Mouse (Mus musculus) cerebral cortex, adult 2 months (tissue): ENCODE data around the gene Ptbp3.

Experiments used
- WGBS: fragments of 180-500 bp; shearing (Covaris S2); methylation state at CpG from one replicate; pipeline ENCODE4 v1.1.7; 2018; 5-methylcytosine and 5-hydroxymethylcytosine counted together

The Ptbp3 gene

DNA sequence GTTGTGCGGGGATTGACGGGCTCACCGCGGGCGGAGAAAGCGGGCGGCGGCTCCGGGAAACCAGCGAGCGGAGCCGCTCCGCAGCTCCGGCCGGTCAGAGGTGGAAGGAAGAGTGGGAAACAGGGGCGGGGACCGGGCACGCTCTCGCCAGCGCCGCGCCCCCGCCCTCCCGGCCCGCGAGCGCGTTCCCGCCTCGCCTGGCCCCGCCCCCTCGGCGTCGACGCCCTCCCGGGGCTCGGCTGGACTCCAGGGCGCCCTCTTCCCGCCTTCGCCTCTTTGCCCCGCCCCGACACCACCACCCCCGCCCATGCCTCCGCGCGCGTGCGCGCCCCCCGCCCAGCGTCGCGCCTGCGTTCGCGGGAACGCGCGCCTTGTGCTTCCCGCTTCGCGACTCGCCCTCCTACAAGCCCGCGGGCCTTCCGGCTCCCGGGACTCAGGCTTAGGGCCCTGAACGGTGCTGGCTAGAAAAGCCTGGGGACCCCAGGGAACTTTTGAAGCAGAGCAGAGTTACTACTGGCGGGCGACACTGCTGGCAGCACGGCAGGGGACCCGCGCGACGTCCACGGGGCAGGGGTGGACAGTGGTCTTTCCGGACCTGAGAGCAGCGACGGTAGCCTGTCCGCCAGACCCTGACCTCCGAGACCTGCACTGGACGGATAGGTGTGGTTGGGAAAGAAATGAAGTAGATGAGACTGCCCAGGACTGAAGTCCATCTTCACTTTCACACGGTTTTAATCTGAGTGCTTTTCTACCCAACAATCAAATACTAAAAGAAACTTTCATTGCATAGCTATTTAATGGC, at the start of gene Ptbp3:
Gene Ptbp3, minus strand, starts transcription at position 190 of the 802 bp plus-strand sequence.
- under 1% methylated on average over 77 of the region's 83 CpGs for WGBS

GRCm38 (mm10) chr4:59596556-59596955, 47.4 kb upstream of the Ptbp3 start:
- 73% methylated on average over 2 of the region's 2 CpGs for WGBS

- WGBS = 86% methylated on average over 2 of the region's 2 CpGs
Observed at GRCm38 (mm10) chr4:59594614-59595013, 45.5 kb upstream of the Ptbp3 start.

DNA sequence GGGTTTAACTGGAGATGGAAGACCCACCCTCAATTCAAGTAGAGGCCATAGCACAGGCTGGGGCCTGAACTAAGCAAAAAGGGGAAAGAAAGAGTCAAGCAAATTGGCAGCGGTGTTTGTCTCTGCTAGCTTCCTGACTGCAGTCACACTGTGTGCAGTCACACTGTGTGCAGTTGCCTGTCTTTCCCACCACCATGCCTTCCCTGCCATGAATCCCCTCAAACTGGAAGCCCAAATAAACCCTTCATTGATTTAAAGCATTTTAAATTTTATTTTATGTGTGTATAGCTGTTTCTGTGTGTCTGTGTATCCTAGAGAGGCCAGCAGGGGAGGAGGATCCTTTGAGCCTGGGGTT, 38.7 kb upstream of the Ptbp3 start:
- WGBS = 100% methylated on average over 1 of the region's 1 CpGs

DNA sequence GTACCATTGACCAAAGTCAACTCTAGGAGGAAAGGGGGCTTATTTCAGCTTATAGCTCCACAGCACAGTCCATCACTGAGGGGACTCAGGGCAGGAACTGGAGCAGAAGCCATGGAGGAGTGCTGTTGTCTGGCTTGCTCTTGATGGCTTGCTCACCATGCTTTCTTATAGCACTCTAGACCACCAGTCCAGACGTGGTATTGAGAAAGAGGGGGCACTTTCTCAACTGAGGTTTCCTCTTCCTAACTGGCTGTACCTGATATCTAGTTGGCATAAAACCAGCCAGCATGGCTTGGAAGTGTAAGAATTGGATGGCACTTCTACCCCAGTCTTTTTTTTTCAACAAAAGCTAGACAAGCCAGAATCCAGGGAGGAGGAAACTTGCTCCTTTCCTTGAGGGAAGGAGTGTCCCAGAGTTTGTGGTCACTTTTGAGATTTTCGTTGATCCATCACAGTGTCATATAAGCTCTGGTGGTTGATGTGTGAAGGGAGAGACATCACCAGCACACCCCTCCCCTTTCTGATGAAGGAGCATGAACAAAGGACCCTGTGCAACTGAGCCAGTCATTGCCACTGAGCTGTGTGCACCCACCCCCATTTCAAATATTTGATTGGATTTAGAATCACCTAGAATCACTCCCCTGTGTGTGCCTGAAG, 38.2 kb upstream of the Ptbp3 start:
- WGBS = 90% methylated on average over 2 of the region's 2 CpGs

DNA sequence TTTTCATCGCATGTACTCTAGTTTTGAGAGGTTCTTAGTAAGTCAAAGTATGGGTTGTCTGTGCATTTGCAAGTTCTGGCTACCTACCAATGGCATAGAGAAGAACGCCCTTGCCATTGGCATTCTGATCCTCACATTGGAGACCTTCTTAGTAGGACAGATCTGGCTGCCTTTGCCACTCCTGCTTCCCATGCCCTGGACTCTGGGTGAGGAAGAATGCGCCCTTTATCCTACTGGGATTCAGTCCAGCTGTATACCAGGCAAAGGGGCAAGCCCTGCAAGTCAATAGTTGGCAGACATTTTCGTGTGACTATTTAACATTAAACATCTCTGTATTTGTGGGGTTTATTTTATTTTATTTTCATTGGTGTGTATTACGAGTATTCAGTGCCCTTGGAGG, 35.9 kb upstream of the Ptbp3 start:
- WGBS = 64% methylated on average over 5 of the region's 5 CpGs

GRCm38 (mm10) chr4:59582186-59582585, 33.0 kb upstream of the Ptbp3 start:
- WGBS = 18% methylated on average over 6 of the region's 6 CpGs

DNA sequence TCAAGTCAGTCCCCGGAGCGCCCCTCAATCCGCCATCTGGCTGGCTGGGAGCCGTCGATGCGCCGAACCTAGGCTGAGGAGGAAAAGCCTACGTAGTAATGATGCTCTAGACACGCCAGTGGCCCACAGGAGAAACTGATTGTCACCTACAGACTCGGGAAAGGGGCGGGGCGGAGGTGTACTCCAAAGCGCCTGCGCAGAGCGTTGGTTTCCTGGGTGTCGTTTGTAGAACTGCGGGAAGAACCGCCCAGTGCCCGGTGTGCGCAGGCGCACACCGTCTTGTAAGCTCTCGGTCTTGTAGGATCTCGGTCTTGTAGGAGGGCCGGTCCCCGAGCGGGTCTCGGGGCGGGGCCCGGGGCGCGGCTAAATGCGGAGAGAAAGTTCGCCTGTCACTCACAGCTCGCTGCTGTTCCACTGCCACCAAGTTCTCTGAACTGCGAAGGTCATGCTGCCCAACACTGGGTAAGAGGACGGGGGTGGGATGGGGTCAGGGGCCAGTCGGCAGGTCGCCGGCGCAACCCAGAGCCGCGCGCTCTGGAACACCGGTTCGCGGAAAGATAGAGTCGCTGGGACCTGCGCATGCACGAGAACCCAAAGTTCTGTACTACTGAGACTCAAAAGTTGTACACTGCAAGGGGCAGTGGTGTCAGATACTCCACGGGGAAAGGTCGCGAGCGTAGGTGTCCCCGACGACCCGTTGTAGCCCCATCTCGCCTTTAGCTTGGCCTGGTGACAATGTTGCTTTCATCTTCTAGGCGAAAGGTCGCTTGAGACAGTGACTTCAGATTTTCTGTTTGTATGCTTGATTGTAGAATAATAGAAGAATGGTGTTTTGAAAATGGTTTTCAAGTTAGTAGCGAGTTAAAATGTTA, 32.4 kb upstream of the Ptbp3 start, which contains the start of gene Hsdl2:
Gene Hsdl2, plus strand, starts transcription at position 250 of the 872 bp plus-strand sequence.
- under 1% methylated on average over 61 of the region's 61 CpGs for WGBS

- 1% methylated on average over 23 of the region's 23 CpGs for WGBS
Observed at GRCm38 (mm10) chr4:59580495-59581281, 31.5 kb upstream of the Ptbp3 start.

- WGBS = 82% methylated on average over 11 of the region's 11 CpGs
Observed at GRCm38 (mm10) chr4:59575184-59575958, 26.2 kb upstream of the Ptbp3 start.

GRCm38 (mm10) chr4:59572521-59573118, 23.5 kb upstream of the Ptbp3 start:
- WGBS = 81% methylated on average over 11 of the region's 11 CpGs

DNA sequence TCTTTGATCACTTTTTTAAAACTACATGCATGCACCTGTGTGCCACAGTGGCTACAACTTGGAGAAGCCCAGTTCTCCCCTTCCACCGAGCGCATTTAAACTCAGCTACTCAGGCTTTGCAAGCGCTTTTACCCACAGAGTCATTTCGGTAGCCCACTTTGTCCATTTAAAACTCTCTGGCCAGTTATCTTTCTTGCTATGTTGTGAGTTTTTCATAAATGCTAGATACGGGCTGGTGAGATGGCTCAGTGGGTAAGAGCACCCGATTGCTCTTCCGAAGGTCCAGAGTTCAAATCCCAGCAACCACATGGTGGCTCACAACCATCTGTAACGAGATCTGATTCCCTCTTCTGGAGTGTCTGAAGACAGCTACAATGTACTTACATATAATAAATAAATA, 21.4 kb upstream of the Ptbp3 start:
- 95% methylated on average over 8 of the region's 8 CpGs for WGBS

DNA sequence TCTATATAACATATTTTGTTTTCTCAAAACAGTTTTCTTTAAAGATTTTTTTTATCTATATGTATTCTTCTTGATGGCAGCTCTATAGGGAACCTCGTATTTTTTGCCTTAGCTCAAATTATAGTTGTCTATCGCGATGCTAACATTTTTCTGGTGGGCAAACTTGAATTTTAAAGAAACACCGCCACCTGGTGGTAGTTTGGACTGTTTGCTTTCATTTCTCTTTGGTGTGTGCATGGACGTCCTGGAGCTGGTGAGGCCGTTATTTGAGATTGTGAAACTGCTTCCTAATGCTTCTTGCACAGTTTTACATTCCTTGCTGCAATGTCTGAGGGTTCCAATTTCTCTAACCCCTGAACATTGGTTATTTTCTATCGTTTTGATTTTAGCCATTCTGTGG, 20.4 kb upstream of the Ptbp3 start:
- WGBS = under 1% methylated on average over 7 of the region's 7 CpGs

GRCm38 (mm10) chr4:59567576-59568260, 18.6 kb upstream of the Ptbp3 start:
- WGBS = 94% methylated on average over 6 of the region's 6 CpGs

GRCm38 (mm10) chr4:59565571-59566188, 16.5 kb upstream of the Ptbp3 start:
- 70% methylated on average over 8 of the region's 8 CpGs for WGBS

DNA sequence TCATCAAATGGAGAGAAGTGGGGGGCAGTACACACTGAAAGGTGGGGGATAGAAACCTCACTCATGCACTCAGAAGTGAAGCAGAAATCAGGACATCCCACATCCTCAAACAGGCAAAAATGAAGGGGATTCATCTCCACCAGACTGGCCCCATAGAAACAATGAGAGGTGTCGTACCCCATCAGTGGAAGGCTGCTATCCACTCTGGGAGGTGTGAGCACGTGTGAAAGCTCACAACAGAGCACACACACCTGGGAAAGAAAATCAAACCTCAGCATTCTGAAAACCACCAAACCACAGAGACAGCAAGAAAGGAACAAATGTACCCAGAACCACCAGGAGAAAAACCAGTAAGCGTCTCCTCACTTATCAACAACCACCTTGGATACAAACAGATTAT, 15.0 kb upstream of the Ptbp3 start:
- WGBS = 94% methylated on average over 3 of the region's 3 CpGs

DNA sequence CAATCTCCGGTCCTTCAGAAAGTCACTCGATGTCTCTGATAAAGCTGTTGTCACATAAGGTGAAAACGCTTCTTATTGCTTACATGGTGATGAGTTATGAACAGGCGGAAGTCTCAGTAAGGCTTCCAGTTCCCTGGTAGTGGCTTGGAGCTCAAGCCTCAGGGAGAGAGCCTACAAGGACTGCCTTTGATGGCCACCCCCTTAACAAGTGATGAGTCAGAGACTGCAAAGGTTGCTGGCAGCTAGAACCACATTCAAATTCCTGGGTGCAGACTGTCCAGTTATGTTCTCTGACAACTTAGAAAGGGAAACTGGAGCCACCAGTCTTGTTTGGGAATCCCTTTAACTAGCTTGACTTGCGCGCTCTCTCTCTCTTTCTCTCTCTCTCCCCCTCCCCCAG, 11.0 kb upstream of the Ptbp3 start:
- 85% methylated on average over 6 of the region's 6 CpGs for WGBS

- 82% methylated on average over 6 of the region's 6 CpGs for WGBS
Observed at GRCm38 (mm10) chr4:59558096-59558720, 9.0 kb upstream of the Ptbp3 start.

GRCm38 (mm10) chr4:59557343-59557742, 8.2 kb upstream of the Ptbp3 start:
- 96% methylated on average over 4 of the region's 4 CpGs for WGBS
